Mouse (Mus musculus): ENCODE data around the gene Xylt1. TPM values are rescaled to one million over a fixed set of nuclear protein-coding genes. Genes with fewer than 3 reads are reported as not detected.

Xylt1 gene
- polyA plus RNA-seq, 1 experiment from 2014 or later = 2.9 TPM

GRCm38 (mm10) chr7:117480831-117481230 lies 100.1 kb downstream of the Xylt1 start:
- Histone ChIP-seq H3K9ac (ENCODE audit: low read depth, low read length) (no peak overlapping the region), H3K4me1 (ENCODE audit: control insufficient read depth, insufficient read depth, low read depth, low read length) (no peaks in the 10 kb centered on the region; the same call in 1 of the 2 replicates), H3K4me2 (ENCODE audit: low read length) (no peak overlapping the region), H3K27ac (ENCODE audit: low read depth, low read length) (no peak overlapping the region), H3K27me3 (replicated peaks; ENCODE audit: control insufficient read depth, insufficient read depth, low read length) (no peaks in the 10 kb centered on the region), H3K9me3 (ENCODE audit: control insufficient read depth, low read length) (no peaks in the 10 kb centered on the region), H3K4me3 (ENCODE audit: low read length) (no peak overlapping the region), H3K36me3 (ENCODE audit: control insufficient read depth, insufficient read depth, low read length) (no peaks in the 10 kb centered on the region)
- ATAC-seq = no peak
- WGBS = 70% methylated on average over 5 of the region's 5 CpGs

DNA sequence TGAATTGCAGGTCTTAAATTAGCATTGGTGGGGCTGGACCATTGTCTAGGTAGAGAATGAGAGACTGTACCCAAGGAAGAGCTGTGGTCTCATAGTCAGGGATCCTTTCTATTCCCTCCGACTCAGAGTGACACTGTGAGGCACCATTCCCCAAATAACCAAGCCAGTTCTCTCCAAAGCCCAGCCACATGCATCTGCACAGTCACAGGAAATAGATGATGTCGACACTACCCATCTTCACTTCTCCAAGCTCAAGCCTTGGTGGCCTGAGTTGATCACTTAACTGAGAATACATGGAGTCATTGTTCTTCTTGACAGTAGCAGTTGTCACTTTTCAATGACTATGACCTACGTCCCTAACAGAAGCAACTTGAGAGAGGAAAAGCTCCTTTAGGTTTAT lies 100.6 kb downstream of the Xylt1 start:
- no peaks in the 10 kb centered on the region for H3K27me3 ChIP-seq (replicated peaks; ENCODE audit: control insufficient read depth, insufficient read depth, low read length)
- no peaks in the 10 kb centered on the region; the same call in 1 of the 2 replicates for H3K4me1 ChIP-seq (ENCODE audit: control insufficient read depth, insufficient read depth, low read depth, low read length)
- H3K4me3 ChIP-seq (ENCODE audit: low read length) = no peak overlapping the region
- H3K27ac ChIP-seq (ENCODE audit: low read depth, low read length) = no peak overlapping the region
- no peak overlapping the region for H3K9ac ChIP-seq (ENCODE audit: low read depth, low read length)
- 91% methylated on average over 3 of the region's 3 CpGs for WGBS
- no peak for ATAC-seq
- H3K9me3 ChIP-seq (ENCODE audit: control insufficient read depth, low read length) = no peaks in the 10 kb centered on the region
- H3K4me2 ChIP-seq (ENCODE audit: low read length) = no peak overlapping the region
- H3K36me3 ChIP-seq (ENCODE audit: control insufficient read depth, insufficient read depth, low read length) = no peaks in the 10 kb centered on the region

GRCm38 (mm10) chr7:117482701-117483100 lies 101.9 kb downstream of the Xylt1 start:
- Histone ChIP-seq H3K9ac (ENCODE audit: low read depth, low read length) (no peak overlapping the region), H3K4me3 (ENCODE audit: low read length) (no peak overlapping the region), H3K4me1 (ENCODE audit: control insufficient read depth, insufficient read depth, low read depth, low read length) (no peaks in the 10 kb centered on the region; the same call in 1 of the 2 replicates), H3K27ac (ENCODE audit: low read depth, low read length) (no peak overlapping the region), H3K9me3 (ENCODE audit: control insufficient read depth, low read length) (no peaks in the 10 kb centered on the region), H3K27me3 (replicated peaks; ENCODE audit: control insufficient read depth, insufficient read depth, low read length) (no peaks in the 10 kb centered on the region), H3K36me3 (ENCODE audit: control insufficient read depth, insufficient read depth, low read length) (no peaks in the 10 kb centered on the region), H3K4me2 (ENCODE audit: low read length) (no peak overlapping the region)
- ATAC-seq = no peak
- WGBS = 60% methylated on average over 2 of the region's 2 CpGs

GRCm38 (mm10) chr7:117484589-117484988 lies 103.8 kb downstream of the Xylt1 start:
- no peaks in the 10 kb centered on the region for H3K27me3 ChIP-seq (replicated peaks; ENCODE audit: control insufficient read depth, insufficient read depth, low read length)
- no peak for ATAC-seq
- H3K4me1 ChIP-seq (ENCODE audit: control insufficient read depth, insufficient read depth, low read depth, low read length) = no peaks in the 10 kb centered on the region
- H3K9me3 ChIP-seq (ENCODE audit: control insufficient read depth, low read length) = no peaks in the 10 kb centered on the region
- WGBS = 71% methylated on average over 2 of the region's 2 CpGs
- H3K9ac ChIP-seq (ENCODE audit: low read depth, low read length) = no peak overlapping the region
- no peak overlapping the region for H3K4me3 ChIP-seq (ENCODE audit: low read length)
- no peak overlapping the region for H3K27ac ChIP-seq (ENCODE audit: low read depth, low read length)
- no peak overlapping the region for H3K4me2 ChIP-seq (ENCODE audit: low read length)
- no peaks in the 10 kb centered on the region for H3K36me3 ChIP-seq (ENCODE audit: control insufficient read depth, insufficient read depth, low read length)

DNA sequence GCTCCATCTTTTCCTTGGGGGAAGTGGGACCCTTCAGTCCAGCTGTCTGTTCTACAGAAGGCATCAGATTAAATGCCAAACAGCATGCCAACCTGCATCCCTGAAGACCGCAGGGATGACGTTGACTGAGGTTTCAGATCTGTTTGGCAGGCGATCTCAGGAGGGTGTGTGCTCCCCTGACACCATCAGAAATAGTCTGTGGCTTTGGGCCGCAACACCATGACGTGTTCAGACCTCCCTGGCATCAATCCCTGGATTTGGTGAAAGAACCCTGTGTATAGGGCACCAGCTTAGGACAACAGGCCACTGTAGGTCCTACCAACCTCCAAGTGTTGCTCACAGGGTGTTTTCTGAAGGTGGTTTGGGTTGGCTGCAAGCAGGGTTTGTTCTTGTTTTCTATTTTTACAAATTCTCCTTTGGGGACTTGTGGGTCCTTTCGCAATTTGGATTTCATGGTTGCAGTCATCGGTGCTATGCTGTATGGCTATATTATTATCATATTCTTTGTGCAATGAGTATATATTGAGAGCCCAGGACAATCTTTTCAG lies 104.3 kb downstream of the Xylt1 start:
- WGBS = 81% methylated on average over 7 of the region's 7 CpGs
- ATAC-seq = no peak
- Histone ChIP-seq H3K27me3 (replicated peaks; ENCODE audit: control insufficient read depth, insufficient read depth, low read length) (no peaks in the 10 kb centered on the region), H3K4me3 (ENCODE audit: low read length) (no peak overlapping the region), H3K4me2 (ENCODE audit: low read length) (no peak overlapping the region), H3K4me1 (ENCODE audit: control insufficient read depth, insufficient read depth, low read depth, low read length) (no peaks in the 10 kb centered on the region), H3K36me3 (ENCODE audit: control insufficient read depth, insufficient read depth, low read length) (no peaks in the 10 kb centered on the region), H3K9me3 (ENCODE audit: control insufficient read depth, low read length) (no peaks in the 10 kb centered on the region), H3K9ac (ENCODE audit: low read depth, low read length) (no peak overlapping the region), H3K27ac (ENCODE audit: low read depth, low read length) (no peak overlapping the region)

DNA sequence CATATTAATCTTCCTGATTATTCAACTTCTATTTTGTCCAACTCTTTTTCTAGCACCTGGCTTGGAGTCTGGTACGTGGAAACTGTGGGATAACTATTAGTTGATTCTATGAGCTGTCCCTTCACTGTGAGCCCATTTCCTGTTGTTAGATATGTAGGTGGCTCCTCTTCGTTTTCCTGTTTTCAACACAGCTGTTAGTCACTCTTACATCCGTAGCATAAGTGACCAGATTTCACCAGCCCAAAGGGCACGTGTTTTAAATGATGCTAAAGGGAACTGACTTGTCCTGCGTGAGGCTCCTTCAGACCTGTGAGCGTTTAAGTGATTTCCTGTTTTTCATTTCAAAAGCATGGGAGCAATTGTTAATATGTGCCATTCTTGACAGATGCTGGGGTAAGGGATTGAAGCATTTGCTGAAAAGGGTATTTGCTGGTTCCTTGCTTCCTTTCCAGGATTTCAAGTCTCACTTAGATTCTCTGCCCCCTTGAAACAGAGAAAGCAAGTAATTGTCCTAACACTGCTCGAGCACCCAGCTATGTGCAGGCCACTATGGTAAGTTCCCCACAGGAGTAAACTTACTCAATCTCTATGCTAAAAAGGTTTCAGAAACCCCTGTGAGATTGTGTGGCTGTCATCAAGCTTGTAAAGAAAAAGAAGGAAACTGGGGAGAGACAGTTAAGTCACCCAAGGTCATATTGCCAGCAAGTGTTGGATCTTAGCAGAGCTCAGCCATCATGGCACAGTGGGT lies 105.8 kb downstream of the Xylt1 start:
- 79% methylated on average over 7 of the region's 7 CpGs for WGBS
- H3K4me2 ChIP-seq (ENCODE audit: low read length) = no peak overlapping the region
- no peak for ATAC-seq

DNA sequence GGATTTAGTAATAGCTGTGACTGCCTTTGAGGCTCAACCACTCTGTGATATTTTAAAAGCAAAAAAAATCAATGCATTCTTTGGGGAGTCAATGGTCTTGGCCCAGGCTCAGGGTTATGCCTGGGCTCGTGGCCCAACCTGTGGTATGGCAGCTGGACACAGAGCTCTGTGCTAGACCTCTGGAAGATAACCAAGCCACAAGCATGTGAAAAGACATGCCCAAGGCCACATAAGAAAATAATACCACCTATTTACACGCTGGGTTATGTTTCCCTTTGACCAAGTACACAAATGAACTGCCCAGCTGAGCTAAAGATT lies 106.4 kb downstream of the Xylt1 start:
- H3K27me3 ChIP-seq (replicated peaks; ENCODE audit: control insufficient read depth, insufficient read depth, low read length) = no peaks in the 10 kb centered on the region
- H3K9ac ChIP-seq (ENCODE audit: low read depth, low read length) = no peak overlapping the region
- no peak overlapping the region for H3K27ac ChIP-seq (ENCODE audit: low read depth, low read length)
- peaks cover 5% of the 10 kb centered on the region; the same call in 1 of the 2 replicates for H3K4me1 ChIP-seq (ENCODE audit: control insufficient read depth, insufficient read depth, low read depth, low read length)
- no peak for ATAC-seq
- no peaks in the 10 kb centered on the region for H3K9me3 ChIP-seq (ENCODE audit: control insufficient read depth, low read length)
- no peak overlapping the region for H3K4me3 ChIP-seq (ENCODE audit: low read length)
- H3K4me2 ChIP-seq (ENCODE audit: low read length) = no peak overlapping the region
- WGBS = 86% methylated on average over 2 of the region's 2 CpGs
- H3K36me3 ChIP-seq (ENCODE audit: control insufficient read depth, insufficient read depth, low read length) = no peaks in the 10 kb centered on the region

More for the DNA sequence above, 105.8 kb downstream of the Xylt1 start:
- H3K36me3 ChIP-seq (ENCODE audit: control insufficient read depth, insufficient read depth, low read length) = no peaks in the 10 kb centered on the region
- H3K4me1 ChIP-seq (ENCODE audit: control insufficient read depth, insufficient read depth, low read depth, low read length) = peaks cover 5% of the 10 kb centered on the region; the same call in 1 of the 2 replicates
- no peak overlapping the region for H3K9ac ChIP-seq (ENCODE audit: low read depth, low read length)
- H3K27ac ChIP-seq (ENCODE audit: low read depth, low read length) = no peak overlapping the region
- H3K9me3 ChIP-seq (ENCODE audit: control insufficient read depth, low read length) = no peaks in the 10 kb centered on the region
- no peaks in the 10 kb centered on the region for H3K27me3 ChIP-seq (replicated peaks; ENCODE audit: control insufficient read depth, insufficient read depth, low read length)
- H3K4me3 ChIP-seq (ENCODE audit: low read length) = no peak overlapping the region

DNA sequence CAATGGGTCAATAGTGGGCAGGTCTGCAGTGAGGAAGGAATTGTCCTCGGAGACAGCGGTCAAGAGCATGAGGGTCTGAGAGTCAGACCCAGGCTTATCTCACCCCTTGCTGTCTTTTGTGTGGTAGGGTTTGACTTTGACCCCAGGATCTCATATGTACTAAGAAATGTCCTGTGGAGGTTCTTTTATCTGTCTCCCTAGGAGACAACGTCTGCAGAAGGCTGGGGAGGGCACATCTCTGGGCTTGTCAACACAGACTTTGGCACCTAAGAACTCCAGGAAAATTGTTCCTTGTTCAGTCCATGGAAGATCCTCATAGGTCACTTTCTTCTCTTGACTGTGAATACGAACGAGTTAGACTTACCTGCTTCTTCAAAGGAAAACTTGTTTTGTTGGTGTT lies 109.2 kb downstream of the Xylt1 start:
- H3K4me2 ChIP-seq (ENCODE audit: low read length) = no peak overlapping the region
- H3K4me1 ChIP-seq (ENCODE audit: control insufficient read depth, insufficient read depth, low read depth, low read length) = peaks cover 9% of the 10 kb centered on the region
- no peak overlapping the region for H3K4me3 ChIP-seq (ENCODE audit: low read length)
- no peaks in the 10 kb centered on the region for H3K36me3 ChIP-seq (ENCODE audit: control insufficient read depth, insufficient read depth, low read length)
- H3K9me3 ChIP-seq (ENCODE audit: control insufficient read depth, low read length) = no peaks in the 10 kb centered on the region
- WGBS = 68% methylated on average over 5 of the region's 5 CpGs
- no peak overlapping the region for H3K9ac ChIP-seq (ENCODE audit: low read depth, low read length)
- no peak for ATAC-seq
- no peak overlapping the region for H3K27ac ChIP-seq (ENCODE audit: low read depth, low read length)
- no peaks in the 10 kb centered on the region for H3K27me3 ChIP-seq (replicated peaks; ENCODE audit: control insufficient read depth, insufficient read depth, low read length)

GRCm38 (mm10) chr7:117490500-117491205 lies 109.9 kb downstream of the Xylt1 start:
- H3K4me2 ChIP-seq (ENCODE audit: low read length) = no peak overlapping the region
- H3K9ac ChIP-seq (ENCODE audit: low read depth, low read length) = no peak overlapping the region
- no peak overlapping the region for H3K27ac ChIP-seq (ENCODE audit: low read depth, low read length)
- no peaks in the 10 kb centered on the region for H3K9me3 ChIP-seq (ENCODE audit: control insufficient read depth, low read length)
- no peaks in the 10 kb centered on the region for H3K36me3 ChIP-seq (ENCODE audit: control insufficient read depth, insufficient read depth, low read length)
- WGBS = 57% methylated on average over 9 of the region's 9 CpGs
- no peak overlapping the region for H3K4me3 ChIP-seq (ENCODE audit: low read length)
- ATAC-seq = no peak
- no peaks in the 10 kb centered on the region for H3K27me3 ChIP-seq (replicated peaks; ENCODE audit: control insufficient read depth, insufficient read depth, low read length)
- H3K4me1 ChIP-seq (ENCODE audit: control insufficient read depth, insufficient read depth, low read depth, low read length) = peaks cover 9% of the 10 kb centered on the region
